Mouse (Mus musculus) liver, adult 2 months (tissue): ENCODE measurements around the gene Ccdc65.

Experiments used
- CTCF ChIP-seq: fragments of 200-500 bp; IDR thresholded peaks from 2 replicates; pipeline ENCODE4 v1.5.1; 2011; ENCODE audit warnings: low read depth, low read length, control low read depth
- POLR2A ChIP-seq: fragments of 200-500 bp; IDR thresholded peaks from 2 replicates; pipeline ENCODE4 v1.6.1; 2011; ENCODE audit warnings: low read length, control low read depth; ENCODE audit not compliant: insufficient read depth; ENCODE audit errors: extremely low read depth

- no peak for TF ChIP-seq POLR2A
- TF ChIP-seq CTCF, result peak; percentile 81
Observed at GRCm38 (mm10) chr15:98737881-98738280, 29.9 kb downstream of the Ccdc65 start.
